Mouse (Mus musculus) embryo, embryonic 10.5 days (tissue): ENCODE measurements around the gene Krtcap2.

Source experiments
- DNase-seq: peaks from one replicate; pipeline ENCODE4 v3.0.0-alpha.2; 2015; ENCODE audit warnings: low spot score

Gene Krtcap2

DNA sequence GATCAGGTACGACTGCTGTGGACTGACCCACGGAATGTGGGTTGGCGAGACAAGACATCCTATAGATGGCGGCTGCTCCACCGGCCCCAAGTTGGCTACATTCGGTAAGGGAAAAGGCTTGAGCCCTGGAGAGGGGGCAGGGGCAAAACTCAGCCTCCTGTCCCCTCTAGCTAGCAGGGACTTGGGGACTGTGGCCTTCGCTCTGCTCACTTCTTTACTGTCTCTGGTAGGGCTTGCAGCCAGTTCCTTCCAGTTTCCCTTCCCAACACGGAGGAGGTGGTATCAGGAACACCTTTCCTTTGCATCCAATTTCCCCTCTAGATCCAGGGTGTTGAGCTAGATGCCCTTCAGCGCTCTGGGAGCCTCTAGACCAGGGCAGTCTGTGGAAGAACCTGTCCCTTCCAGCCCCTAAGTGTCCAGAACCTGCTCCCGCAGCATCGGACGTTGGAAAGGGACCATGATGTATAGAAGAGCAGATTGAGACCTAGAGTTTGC is 20.4 kb upstream of the Krtcap2 start:
- DNase-seq: no peak

DNA sequence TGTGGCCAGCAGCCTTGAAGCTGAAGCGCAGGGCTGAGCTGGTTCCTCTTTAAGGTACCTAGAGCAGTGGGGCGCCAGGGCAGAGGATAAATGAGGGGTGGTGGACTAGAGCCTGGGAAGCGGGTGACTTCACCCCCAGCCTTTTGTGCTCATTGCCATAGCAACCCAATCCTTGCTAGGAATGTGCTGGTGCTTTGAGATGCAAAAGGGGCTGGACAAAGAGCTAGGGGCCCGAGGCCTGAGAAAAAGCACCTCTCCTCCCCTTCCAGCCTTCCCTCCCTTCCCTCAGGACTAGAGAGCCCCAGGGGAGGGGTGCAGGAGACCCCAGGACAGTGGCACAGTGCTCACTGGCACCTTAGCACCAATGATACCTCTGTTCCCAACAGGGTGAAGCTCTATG is 19.8 kb upstream of the Krtcap2 start:
- peak; percentile 92 for DNase-seq

DNA sequence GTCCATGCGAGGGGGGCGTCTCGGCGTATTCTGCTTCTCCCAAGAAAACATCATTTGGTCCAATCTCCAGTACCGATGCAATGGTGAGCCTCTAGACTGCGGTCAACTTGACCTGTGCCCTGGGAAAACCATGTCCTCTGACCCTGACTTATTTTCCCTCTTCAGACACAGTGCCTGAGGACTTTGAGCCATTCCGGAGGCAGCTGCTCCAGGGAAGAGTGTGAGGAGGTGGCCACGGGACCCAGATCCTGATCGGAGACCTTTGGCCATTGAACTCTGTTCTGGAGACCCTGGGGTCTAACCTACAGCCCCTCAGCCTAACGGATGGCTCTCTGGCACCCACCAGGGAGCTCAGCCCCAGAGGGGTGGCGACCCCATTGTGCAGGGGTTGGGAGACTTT is 19.4 kb upstream of the Krtcap2 start:
- DNase-seq: no peak

DNA sequence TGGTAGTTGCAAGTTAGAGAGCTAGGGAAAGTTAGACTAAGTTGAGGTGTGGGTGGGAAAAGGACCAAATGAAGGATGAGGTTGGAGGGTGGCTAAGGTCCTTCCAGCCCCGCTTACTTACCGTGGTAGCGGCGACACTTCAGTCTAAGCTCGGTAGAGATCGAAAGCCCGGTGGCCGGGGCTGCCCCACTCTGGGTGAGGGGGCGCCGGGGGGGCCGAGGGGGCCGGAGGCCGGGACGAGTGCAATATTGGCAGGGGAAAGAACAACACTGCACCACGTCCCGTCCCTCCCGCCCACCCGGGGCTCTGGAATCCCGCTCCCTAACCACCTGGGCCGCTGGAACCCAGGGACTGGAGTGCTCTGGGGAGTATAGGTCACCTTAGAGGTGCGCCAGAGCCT is 18.9 kb upstream of the Krtcap2 start, which contains the start of gene Mtx1:
TSS of gene Mtx1 (minus strand) at position 189 of the 400 bp plus-strand sequence.
- DNase-seq: no peak

DNA sequence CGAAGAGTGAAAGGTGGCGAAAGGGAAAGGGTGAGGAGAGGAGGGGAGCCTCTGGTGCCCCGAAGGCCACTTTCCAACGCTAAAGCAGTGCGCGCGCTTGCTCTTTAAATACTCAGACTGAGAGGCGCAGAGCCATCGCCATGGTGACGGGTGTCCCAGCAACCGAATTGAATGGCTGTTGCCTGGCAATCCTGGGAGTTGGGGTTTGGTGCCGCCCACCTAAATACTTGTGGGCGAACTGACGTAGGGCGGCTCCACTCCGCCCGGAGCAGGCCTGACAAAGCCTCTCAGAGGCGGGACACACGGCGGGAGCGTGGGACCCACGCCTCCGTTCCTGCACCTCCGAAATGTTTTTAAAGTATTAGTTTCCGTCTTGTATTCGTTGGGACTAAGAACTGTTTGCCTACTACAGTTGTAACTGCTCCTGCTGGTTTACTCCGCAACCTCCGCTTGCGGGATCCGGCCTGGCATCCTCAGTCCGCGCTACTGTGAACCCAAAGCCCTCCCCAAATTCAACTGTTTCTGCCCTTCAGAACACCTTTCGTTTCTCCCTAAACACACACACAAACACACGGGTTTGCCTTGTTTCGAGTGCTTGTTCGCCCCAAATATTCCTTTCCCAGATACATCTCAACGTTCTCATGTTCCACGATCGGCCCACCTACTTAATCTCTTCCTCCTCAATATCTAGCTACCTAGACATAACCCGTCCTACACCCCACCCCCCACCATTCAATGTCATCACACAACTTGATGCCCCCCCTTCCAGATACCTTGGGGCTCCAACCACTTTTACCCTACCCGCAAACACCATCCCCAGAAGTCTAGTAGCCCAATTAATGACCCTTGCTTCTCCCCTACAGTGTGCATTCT is 18.2 kb upstream of the Krtcap2 start:
- DNase-seq: peak; percentile 99

DNA sequence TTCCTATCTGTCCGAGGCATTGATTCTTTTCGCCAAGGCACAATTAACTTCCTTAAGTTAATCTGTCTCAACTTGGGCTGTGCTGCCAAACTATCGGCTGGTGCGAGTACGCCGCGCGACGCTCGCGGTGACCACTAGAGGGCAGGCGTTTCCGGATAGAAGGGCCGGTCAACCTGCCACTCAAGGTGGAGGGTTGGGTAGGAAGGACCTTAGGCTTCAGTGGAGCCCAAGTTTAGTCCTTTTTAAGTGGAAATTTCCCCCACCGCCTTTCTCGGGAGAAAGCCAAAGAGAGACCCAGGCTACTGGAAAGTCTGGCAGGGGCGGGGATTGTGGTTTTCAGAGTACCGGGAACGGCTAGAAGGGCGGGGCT is 17.6 kb upstream of the Krtcap2 start:
- peak; percentile 93 for DNase-seq

DNA sequence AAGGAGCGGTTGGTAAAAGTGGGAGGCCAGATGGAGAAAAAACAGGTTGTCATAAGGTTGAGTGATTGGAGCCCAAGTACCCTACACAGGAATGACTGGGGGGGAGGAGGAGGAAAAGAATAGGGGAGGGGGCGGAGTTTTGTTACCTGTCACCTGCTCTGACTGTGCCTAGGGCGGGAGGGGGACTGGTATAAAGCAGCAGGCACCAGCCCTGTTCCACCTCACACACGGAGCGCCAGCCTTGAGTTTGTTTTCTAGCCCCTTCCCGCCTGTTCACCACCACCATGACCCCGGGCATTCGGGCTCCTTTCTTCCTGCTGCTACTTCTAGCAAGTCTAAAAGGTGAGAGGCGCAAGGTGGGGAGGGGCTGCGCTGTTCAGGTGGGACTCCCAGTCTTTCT is 16.9 kb upstream of the Krtcap2 start, which contains the start of gene Muc1:
TSS of gene Muc1 (plus strand) at position 222 of the 400 bp plus-strand sequence.
- DNase-seq: no peak

DNA sequence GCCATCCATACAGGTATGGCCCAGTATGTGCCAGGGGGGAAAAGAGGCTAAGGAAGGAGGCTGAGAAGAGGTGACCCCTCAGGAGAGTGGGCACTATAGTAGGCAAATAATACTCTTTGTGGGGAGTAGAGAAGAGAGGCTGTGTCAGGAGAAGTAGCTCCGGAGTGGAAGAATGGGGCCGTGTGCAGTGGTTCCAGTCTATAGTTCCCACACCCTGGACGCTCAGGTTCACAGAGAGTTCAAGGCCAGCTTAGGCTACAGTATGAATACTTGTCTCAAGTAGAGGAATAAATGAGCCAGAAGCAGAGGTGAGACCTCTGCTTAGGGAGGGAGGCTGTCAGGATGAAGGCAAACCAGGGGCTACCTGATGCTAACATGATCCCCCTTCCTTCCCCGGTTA is 16.5 kb upstream of the Krtcap2 start:
- no peak for DNase-seq

DNA sequence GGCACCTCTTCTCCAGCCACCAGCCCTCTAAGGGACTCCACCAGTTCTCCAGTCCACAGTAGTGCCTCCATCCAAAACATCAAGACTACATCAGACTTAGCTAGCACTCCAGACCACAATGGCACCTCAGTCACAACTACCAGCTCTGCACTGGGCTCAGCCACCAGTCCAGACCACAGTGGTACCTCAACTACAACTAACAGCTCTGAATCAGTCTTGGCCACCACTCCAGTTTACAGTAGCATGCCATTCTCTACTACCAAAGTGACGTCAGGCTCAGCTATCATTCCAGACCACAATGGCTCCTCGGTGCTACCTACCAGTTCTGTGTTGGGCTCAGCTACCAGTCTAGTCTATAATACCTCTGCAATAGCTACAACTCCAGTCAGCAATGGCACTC is 15.2 kb upstream of the Krtcap2 start:
- DNase-seq: no peak

DNA sequence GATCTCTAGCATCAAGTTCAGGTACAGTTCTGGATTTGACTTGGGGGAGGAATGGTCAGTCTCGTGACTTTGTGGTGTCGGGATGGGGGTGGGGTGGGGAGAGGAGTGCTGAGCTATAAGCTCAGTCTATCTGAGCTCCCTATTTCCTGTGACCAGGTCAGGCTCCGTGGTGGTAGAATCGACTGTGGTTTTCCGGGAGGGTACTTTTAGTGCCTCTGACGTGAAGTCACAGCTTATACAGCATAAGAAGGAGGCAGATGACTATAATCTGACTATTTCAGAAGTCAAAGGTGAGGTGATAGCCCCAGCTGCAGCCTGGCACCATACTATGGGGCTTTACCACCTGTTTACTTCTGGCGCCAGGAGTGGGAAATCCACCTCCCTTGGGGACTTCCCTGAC is 14.4 kb upstream of the Krtcap2 start:
- no peak for DNase-seq

DNA sequence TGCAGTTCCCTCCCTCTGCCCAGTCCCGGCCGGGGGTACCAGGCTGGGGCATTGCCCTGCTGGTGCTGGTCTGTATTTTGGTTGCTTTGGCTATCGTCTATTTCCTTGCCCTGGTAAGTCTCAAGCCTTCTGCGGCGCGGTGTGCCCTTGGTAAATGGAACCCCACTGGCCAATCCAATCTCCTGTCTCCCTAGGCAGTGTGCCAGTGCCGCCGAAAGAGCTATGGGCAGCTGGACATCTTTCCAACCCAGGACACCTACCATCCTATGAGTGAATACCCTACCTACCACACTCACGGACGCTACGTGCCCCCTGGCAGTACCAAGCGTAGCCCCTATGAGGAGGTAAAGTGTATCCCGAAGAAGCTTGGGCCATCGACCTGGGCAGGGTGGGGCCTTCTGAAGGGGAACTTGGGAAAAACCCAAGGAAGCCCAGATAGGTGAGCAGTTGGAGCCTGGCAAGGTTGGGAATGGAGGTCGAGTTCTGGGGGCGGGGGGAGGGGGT is 13.9 kb upstream of the Krtcap2 start:
- DNase-seq: no peak

DNA sequence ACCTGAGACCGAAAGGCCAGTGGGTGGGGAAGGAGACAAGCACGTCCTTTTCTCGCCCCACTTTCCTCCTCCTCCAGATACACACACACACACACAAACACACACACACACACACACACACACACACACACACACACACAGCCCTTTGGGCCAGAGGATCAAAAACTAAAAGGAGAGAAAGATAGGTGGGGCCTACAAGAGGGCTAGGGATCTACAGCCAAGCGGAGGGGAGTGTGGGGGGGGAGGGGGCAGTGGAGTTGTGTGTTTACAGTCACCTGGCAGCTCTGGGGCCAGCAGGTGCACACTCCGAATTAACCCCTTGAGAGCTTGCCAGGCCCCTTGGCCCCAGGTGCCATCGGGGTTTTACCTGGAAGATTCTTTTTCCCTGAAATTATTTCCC is 13.2 kb upstream of the Krtcap2 start:
- DNase-seq: no peak

DNA sequence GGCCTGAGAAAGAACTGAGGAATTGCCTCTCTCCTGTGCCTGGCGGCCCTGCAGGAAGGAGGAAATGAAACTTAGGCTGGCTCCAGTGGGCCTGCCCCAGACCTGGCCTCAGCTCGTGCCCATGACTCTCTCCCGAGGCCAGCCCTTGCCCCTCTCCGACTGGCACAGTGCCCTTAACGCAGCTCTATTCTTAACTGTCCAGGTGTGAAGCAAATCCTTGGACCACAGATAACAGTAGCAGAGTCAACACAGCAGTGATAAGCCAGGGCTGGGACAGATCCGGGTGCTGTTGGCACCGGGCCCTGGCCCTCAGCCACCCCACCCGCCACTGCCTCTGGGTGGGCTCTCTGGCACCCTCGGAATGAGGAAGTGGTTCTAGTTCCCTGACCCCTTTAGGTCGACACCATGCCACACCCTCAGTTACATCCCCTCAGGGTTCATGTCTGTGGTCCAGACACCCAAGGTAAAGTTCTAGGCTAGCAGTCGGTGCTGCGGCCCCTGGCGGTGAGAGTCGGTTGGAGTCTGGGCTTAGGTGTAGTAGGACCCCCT is 12.1 kb upstream of the Krtcap2 start:
- DNase-seq: no peak

DNA sequence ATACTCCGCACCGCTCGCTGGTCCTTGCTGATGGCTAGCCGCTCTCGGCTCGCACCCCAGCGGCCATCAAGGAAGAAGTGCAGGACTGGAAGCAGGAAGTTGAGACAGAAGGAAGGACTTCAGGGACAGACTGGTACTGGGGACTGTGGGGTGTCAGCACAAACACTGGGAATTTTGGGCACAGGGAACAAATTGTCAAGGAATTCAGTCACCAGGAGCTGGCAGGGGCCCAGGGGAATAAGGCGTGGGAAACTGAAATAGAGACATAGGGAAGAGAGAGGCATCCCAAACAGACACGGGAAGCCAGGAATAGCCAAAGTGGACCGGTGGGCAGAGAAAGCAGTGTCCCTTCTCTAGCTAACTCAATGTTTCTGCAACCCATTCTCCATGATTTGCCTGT is 9.2 kb upstream of the Krtcap2 start:
- no peak for DNase-seq

DNA sequence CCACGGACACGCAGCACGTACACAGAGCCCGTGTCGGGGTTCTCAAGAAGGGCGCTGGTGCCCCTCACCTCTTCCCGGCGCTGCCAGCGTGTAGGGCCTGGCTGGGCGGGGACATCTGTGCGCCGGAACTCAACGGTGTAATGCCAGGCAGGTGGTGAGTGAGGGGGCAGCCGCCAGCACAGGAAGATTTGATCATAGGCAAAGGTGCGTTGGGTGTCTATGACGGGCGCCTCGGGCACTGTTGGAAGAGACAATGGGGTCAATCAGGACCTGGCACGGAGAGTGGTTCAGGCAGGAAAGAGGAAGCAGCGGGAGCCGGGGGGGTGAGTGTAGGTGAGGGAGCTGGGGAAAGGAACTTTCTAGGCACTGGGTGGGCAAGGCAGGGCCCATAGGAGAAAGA is 8.1 kb upstream of the Krtcap2 start:
- DNase-seq: no peak

DNA sequence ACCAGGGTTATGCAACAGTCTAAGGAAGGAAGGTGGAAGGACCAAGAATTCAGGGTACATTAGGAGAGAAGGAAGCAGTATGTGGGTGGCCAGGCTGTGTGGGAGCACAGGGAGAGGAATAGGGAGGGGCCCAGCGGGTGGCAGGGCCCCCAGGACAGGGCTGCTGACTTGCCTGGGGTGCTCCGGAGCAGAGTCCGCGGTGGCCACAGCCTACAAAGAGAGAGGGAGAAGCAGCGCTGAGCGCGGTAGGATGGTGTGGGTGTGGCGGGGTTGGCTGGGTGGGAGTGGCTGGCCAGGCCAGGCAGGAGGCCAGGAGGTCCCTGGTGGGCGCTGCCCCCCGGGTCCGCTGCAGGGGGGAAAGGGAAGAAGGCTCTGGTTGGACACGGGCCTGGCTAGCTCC is 7.3 kb upstream of the Krtcap2 start:
- DNase-seq: no peak

DNA sequence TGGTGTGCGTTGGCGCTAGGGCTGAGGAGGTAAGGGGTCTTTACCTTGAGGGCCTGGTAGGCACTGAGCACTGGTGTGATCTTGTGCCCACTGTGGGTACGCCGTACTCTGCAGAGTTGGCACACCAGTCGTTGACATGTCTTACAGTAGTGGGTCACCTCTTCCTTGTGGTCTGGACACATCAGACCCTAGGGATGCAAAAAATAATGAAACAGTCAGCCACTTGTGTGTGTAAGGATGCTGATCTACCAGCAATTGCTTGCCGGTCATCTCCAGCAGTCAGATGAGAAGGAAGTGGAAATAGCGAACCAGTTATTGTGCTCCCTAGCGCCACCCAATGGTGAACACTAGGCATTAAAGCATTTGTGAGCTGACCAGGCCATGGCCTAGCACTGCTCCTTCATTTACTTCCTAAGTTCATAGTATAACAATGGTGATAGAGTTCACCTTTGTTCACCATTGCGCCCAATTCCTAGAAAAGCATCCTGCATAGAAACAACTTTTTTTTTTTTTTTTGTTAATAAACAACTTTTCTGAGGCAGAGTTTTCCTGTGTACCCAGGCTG is 3.4 kb upstream of the Krtcap2 start:
- peak; percentile 70 for DNase-seq

DNA sequence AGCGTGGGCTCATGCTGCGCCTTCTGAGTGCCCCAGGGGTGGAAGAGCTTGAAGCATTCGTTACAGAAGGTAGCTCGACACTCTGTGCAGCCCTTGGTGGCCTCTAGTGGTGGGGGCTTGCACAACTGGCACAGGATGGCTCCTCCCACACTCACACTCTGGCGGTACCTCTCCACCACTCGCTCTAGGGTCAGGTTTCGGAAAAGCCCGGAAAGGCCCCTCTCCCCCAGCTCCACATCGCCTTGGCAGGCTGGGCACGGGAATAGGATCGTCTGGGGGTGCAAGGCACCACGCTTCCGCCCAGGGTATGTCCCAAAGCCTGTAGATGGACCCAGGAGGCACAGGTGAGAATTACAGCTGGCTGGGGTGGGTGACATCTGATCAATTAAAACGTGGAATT is 2.2 kb upstream of the Krtcap2 start:
- peak; percentile 81 for DNase-seq

DNA sequence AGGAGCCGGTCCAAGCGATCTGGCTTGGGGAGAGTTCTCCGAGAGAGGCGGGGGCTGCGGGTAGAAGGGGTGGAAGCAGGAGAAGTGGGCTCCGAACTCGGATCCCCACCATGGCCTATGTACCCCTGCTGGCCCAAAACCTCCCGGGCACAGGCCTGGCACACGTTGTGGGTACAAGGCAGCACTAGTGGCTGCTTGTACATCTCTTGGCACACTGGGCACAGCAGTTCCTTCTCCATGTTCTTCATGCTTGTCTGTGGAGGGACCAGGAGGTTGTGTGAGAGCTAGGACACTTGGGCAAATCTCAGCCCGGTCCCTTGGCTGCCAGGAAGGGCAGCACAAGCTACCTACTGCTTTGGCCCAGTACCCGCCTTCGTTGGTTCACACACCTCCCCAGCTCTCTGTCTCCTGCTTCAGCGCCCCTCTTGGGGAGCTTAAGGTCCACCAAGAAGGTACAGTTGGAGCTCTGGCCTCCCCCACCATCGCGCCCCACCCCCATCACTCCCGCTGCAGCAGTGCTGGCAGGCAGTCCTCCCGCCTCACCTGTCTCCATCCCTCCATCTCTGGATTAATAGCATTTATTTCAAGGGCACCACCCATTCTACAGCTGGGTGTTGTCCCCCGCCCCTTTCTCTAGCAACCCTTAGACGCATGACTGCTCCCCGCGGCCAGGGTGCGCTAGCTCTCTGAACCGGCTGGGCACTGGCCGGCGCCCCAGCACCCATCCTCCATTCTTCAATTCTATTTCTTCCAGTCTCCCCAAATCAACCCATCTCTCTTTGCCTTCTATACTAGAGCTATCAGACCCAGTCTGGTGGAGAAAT is 1.4 kb upstream of the Krtcap2 start:
- DNase-seq: peak; percentile 54

DNA sequence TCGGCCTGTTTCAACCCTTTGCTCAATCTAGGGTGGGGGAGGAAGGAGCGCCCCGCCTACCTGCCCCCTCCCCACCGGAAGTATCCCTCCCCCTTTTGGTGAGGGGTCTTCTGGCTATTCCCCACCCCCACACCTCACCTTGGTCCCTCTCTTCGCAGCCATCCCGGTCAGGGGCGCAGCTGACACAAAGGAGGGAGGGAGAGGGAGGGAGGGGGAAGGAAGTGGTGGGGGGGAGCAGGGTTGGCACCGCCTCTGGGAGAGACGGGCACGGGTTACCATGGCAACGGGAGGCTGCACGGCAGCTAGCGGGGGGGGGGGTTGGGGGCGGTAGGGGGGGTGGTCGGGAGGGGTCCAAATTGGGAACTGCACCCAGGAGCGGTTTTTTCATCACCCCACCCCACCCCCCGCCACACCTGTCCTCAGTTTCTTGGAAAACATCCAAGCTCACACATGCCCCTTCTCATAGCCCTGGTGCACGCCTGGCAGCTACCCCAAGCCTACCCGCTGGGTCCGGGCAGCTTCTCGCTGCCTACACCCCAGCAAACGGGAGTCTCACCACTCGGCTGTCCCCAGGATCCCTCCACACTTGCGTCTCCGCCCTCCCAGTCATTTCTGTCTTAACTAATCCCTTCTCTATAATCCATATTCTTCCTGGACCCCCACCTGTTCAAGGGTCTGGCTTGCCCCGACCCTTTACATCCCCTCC is 631 bp upstream of the Krtcap2 start:
- peak; percentile 64 for DNase-seq

DNA sequence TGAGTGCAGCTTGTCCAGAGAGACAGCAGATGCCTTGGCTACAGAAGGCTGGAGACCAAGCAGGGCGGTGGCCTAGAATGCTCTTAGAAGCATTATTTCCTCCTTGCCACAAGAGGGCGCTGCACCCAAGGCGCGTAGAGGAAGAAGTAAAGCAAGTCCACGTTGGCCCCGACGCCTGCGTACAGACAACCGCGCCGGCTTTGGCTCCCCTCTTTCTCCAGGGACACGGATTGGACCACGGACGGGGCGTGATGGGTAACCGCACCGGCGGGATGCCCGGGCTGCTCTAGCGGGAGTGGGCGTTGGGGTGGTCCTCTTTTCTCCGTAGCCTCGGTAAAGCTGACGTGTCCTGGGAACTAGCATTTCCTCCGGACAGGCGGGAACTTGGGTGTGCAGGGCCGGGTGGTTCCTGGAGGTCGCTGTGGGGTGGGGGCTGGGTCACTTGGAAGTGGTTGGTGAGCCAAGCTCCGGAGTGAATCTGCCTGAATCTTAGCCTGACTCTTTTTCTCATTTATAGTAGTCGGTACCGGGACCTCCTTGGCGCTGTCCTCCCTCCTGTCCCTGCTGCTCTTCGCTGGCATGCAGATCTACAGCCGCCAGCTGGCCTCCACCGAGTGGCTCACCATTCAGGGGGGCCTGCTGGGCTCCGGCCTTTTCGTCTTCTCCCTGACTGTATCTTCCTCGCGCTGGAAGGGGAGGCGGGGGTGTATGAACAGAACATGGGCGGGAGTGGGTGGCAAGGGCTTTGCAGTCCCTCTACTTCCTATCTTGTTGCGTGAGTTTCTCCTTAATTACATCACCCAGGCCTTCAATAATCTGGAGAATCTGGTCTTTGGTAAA is 715 bp downstream of the Krtcap2 start, which contains the start of gene Trim46:
TSS of gene Trim46 (minus strand) at position 49 of the 840 bp plus-strand sequence.
- DNase-seq: peak; percentile 95
